Mouse (Mus musculus) myocyte (in vitro differentiated cells): Measurements from ENCODE around the gene Aldh5a1.

Source experiments
- CEBPB ChIP-seq: IDR thresholded peaks from 2 replicates; pipeline ENCODE4 v1.6.1; 2011; ENCODE audit warnings: mild to moderate bottlenecking, moderate library complexity; ENCODE audit not compliant: poor library complexity, insufficient read depth, severe bottlenecking
- E2F4 ChIP-seq: IDR thresholded peaks from one replicate; pipeline ENCODE4 v1.6.1; 2011; ENCODE audit warnings: mild to moderate bottlenecking, control low read depth, moderate library complexity; ENCODE audit not compliant: insufficient read depth
- MAX ChIP-seq: IDR thresholded peaks from one replicate; pipeline ENCODE4 v1.6.1; 2011; ENCODE audit warnings: low read depth, mild to moderate bottlenecking, control low read depth
- MYOD1 ChIP-seq, 3 experiments: IDR thresholded peaks; one replicate each; pipeline ENCODE4 v1.6.1; 2011; ENCODE audit warnings: control low read depth in 2 of 3, low read depth in 2 of 3, mild to moderate bottlenecking in 2 of 3, moderate library complexity in 1 of 3; ENCODE audit not compliant: insufficient read length in 2 of 3, control insufficient read depth in 1 of 3
- POLR2A ChIP-seq: IDR thresholded peaks from one replicate; pipeline ENCODE4 v1.6.1; 2011; ENCODE audit warnings: low read depth, mild to moderate bottlenecking, control low read depth, moderate library complexity; ENCODE audit not compliant: insufficient read length
- POLR2AphosphoS2 ChIP-seq: IDR thresholded peaks from one replicate; pipeline ENCODE4 v1.6.1; 2011; ENCODE audit warnings: low read depth, control low read depth; ENCODE audit not compliant: insufficient read length
- SRF ChIP-seq: IDR thresholded peaks from one replicate; pipeline ENCODE4 v1.6.1; 2011; ENCODE audit warnings: low read depth; ENCODE audit not compliant: control insufficient read depth, insufficient read length
- TCF12 ChIP-seq: IDR thresholded peaks from one replicate; pipeline ENCODE4 v1.6.1; 2011; ENCODE audit warnings: mild to moderate bottlenecking, control low read depth; ENCODE audit not compliant: poor library complexity, insufficient read depth, severe bottlenecking
- TCF3 ChIP-seq: IDR thresholded peaks from one replicate; pipeline ENCODE4 v1.6.1; 2011; ENCODE audit warnings: low read depth, control low read depth; ENCODE audit not compliant: insufficient read length
- USF1 ChIP-seq: IDR thresholded peaks from one replicate; pipeline ENCODE4 v1.6.1; 2011; ENCODE audit warnings: low read depth, mild to moderate bottlenecking, control low read depth, moderate library complexity

- no peak for TF ChIP-seq MAX
- no peak for TF ChIP-seq TCF3
- no peak for TF ChIP-seq CEBPB
- TF ChIP-seq POLR2A = no peak
- TF ChIP-seq SRF = no peak
- no peak for TF ChIP-seq USF1
- TF ChIP-seq POLR2AphosphoS2 = no peak
- no peak for TF ChIP-seq TCF12
- TF ChIP-seq E2F4 = no peak
- no peak for TF ChIP-seq MYOD1 (IDR thresholded peaks at IDR 0.05; ENCODE audit: control insufficient read depth in 1 of 3, insufficient read length in 2 of 3, low read depth in 2 of 3)
Observed at GRCm38 (mm10) chr13:24960084-24960483, 22.6 kb upstream of the Aldh5a1 start.
